In the genomic region with DNA sequence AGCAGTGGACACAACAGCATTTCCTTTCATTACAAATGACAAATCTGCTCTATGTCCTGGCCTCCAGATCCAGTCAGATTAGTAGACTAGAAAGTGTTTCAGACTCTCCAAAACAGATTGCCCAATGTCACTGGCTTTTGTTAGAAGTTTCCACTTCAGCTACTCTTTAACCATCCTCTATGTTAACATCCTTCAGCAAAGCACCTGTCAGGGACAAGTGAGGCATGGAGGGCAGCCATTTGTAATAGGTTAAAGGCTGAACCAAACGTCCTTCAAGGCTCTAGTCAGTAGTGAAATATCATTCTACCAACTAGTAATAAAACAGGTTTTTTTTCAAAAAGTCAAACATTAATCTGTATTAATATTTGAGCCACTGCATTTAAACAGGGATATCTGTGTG, we compare ENCODE assay signal across 21 mouse cellular contexts.
"Had no signal": no experiment of that assay in that cellular context is flagged by ENCODE, and none has a peak within 500 bp of the region (broad histone marks: within the 10 kb centered on the region; RNA-seq: fewer than 3 reads in every experiment).

No protein-coding gene starts in this region.

- H3K9me3 ChIP-seq: heart, embryonic 13.5 days; heart, embryonic 15.5 days; hindbrain, embryonic 13.5 days; hindbrain, embryonic 15.5 days; limb, embryonic 13.5 days; limb, embryonic 15.5 days; liver, embryonic 12.5 days had no signal

- H3K27ac ChIP-seq: heart, adult 2 months; heart, embryonic 13.5 days; heart, embryonic 15.5 days; hindbrain, embryonic 13.5 days; hindbrain, embryonic 15.5 days; hindbrain, postnatal 0 days; limb, embryonic 13.5 days; limb, embryonic 15.5 days; liver, embryonic 12.5 days; liver, embryonic 14.5 days had no signal

- H3K9ac ChIP-seq: forebrain, postnatal 0 days; heart, embryonic 13.5 days; heart, embryonic 15.5 days; hindbrain, embryonic 13.5 days; hindbrain, embryonic 15.5 days; limb, embryonic 13.5 days; limb, embryonic 15.5 days; liver, embryonic 12.5 days; liver, embryonic 14.5 days had no signal

- DNase-seq: forebrain, postnatal 0 days; gastrocnemius, postnatal 14 days; gastrocnemius, postnatal 36 days; heart, adult 11 months; heart, adult 2 months; heart, postnatal 14 days; heart, postnatal 36 days; layer of hippocampus, adult 9-11 months; layer of hippocampus, postnatal 36 days; left cerebral cortex, postnatal 4 days had no signal

- ATAC-seq: forebrain, postnatal 0 days; hindbrain, postnatal 0 days; intestine, embryonic 16.5 days; liver, embryonic 12.5 days had no signal

- H3K4me3 ChIP-seq: heart, adult 2 months; heart, embryonic 13.5 days; heart, embryonic 15.5 days; hindbrain, embryonic 13.5 days; hindbrain, embryonic 15.5 days; limb, embryonic 13.5 days; limb, embryonic 15.5 days; liver, embryonic 12.5 days had no signal

- H3K4me1 ChIP-seq: heart, embryonic 15.5 days; hindbrain, embryonic 13.5 days; limb, embryonic 13.5 days; limb, embryonic 15.5 days; liver, embryonic 12.5 days had no signal

- H3K4me2 ChIP-seq: heart, embryonic 11.5 days; heart, embryonic 13.5 days; heart, embryonic 15.5 days; hindbrain, embryonic 13.5 days; hindbrain, embryonic 15.5 days; limb, embryonic 13.5 days; limb, embryonic 15.5 days; liver, embryonic 12.5 days had no signal

- H3K27me3 ChIP-seq: heart, embryonic 13.5 days; heart, embryonic 15.5 days; hindbrain, embryonic 13.5 days; hindbrain, embryonic 15.5 days; limb, embryonic 13.5 days; limb, embryonic 15.5 days; liver, embryonic 12.5 days had no signal

- H3K36me3 ChIP-seq: heart, embryonic 13.5 days; heart, embryonic 15.5 days; hindbrain, embryonic 13.5 days; hindbrain, embryonic 15.5 days; limb, embryonic 13.5 days; limb, embryonic 15.5 days; liver, embryonic 12.5 days had no signal
